Mouse (Mus musculus): Measurements from ENCODE around the gene B4galt3. TPM values are rescaled to one million over a fixed set of nuclear protein-coding genes. Genes with fewer than 3 reads are reported as not detected.
"Not testable (repeated sequence)": the region's sequence is repeated elsewhere in the genome, so short reads cannot be mapped to it uniquely, and the experiment has no call there.

B4galt3 gene
- polyA plus RNA-seq, 1 experiment from 2014 or later, result 82.1 TPM

- ATAC-seq (ENCODE audit: insufficient number of reproducible peaks, insufficient read depth, low FRiP score, low TSS enrichment, low read depth), result peak; percentile 86
- peaks cover 18% of the 10 kb centered on the region for H3K4me1 ChIP-seq (replicated peaks)
- peak within 1 kb of the TSS; percentile 71 for H3K4me2 ChIP-seq
- WGBS, result under 1% methylated on average over 49 of the region's 49 CpGs
- no peaks in the 10 kb centered on the region for H3K9me3 ChIP-seq
- H3K27ac ChIP-seq, result peak within 1 kb of the TSS; percentile 94
- no peaks in the 10 kb centered on the region for H3K27me3 ChIP-seq
- peak within 1 kb of the TSS; percentile 92 for H3K9ac ChIP-seq (replicated peaks)
- peaks cover 60% of the 10 kb centered on the region for H3K36me3 ChIP-seq
- peak within 1 kb of the TSS; percentile 82 for H3K4me3 ChIP-seq (replicated peaks)
Observed at GRCm38 (mm10) chr1:171287136-171288081, 17.3 kb downstream of the B4galt3 start, which contains the start of gene Usp21. Gene Usp21 (minus strand): TSS chr1:171287991.

DNA sequence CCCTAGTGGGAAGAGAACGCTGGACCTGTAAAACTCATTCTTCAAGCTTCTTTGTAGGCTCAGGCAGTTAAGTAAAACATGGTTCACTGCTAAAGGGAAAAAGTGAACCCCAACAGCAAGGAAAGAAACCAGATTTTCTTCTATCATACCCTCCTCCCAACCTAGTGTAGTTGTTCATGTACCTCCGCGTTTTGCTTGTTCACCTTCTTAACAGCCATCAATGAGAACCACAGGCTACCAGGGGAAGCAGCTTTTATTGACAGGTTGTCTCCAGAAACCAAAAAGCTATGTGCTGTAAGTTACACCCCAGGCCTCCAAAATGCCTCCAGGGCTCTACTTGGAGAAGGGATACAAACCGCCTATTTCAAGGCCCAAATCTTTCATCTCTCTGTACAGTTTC lies 18.2 kb downstream of the B4galt3 start:
- Histone ChIP-seq H3K9me3 (no peaks in the 10 kb centered on the region), H3K27ac (peak overlapping the region; percentile 94), H3K4me1 (replicated peaks) (peaks cover 20% of the 10 kb centered on the region), H3K36me3 (peaks cover 54% of the 10 kb centered on the region), H3K27me3 (no peaks in the 10 kb centered on the region), H3K4me2 (peak overlapping the region; percentile 71; the same call in 1 of the 2 replicates), H3K9ac (replicated peaks) (0 out of 2 replicates have a peak overlapping the region, but pooled peaks have one; percentile 92), H3K4me3 (replicated peaks) (peak overlapping the region; percentile 82)
- ATAC-seq (ENCODE audit: insufficient number of reproducible peaks, insufficient read depth, low FRiP score, low TSS enrichment, low read depth), result no peak
- WGBS, result 59% methylated on average over 4 of the region's 4 CpGs

DNA sequence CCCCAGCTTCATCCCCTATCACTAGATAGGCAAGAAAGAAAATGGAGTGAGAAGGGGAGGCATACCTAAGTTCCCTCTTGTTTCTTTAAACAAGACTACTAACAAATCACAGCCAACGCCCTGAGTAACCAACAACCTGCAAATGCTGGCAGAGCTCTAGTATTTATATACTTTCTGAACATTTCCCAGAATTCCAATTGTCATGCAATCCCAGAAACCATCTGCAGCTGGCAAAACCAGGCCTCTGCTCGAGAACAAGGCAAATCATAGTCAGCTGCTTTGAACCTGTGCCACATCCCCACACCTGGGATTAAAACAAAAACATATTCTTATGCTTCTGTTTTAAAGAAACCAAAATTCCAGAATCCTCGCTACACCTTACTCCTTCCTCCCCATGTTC lies 23.2 kb downstream of the B4galt3 start:
- H3K27ac ChIP-seq, result no peak overlapping the region
- no peaks in the 10 kb centered on the region for H3K9me3 ChIP-seq
- peaks cover 17% of the 10 kb centered on the region for H3K27me3 ChIP-seq
- H3K4me1 ChIP-seq (replicated peaks), result peaks cover 11% of the 10 kb centered on the region
- H3K9ac ChIP-seq (replicated peaks), result no peak overlapping the region
- peak overlapping the region; percentile 65 for H3K4me2 ChIP-seq
- peak overlapping the region; percentile 66 for H3K4me3 ChIP-seq (replicated peaks)
- WGBS, result 80% methylated on average over 3 of the region's 3 CpGs
- ATAC-seq (ENCODE audit: insufficient number of reproducible peaks, insufficient read depth, low FRiP score, low TSS enrichment, low read depth), result no peak
- H3K36me3 ChIP-seq, result peaks cover 20% of the 10 kb centered on the region

DNA sequence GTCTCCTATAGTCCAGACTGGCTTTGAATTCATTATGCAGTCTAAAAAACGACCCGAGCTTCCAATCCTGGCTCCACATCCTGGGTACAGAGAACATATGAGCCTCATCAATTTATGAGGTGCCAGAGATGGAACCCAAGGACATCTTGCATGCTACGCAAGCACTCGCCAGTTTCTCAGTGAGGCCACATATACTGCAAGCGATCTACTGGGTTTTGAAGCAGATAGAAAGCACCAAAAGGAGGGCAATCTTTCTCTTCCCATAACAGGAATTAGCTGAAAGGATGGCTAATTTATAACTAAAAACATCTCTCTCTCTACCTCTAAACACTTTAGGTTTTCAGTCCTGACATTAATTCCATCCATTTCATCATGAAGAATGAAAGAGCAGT lies 23.8 kb downstream of the B4galt3 start:
- no peaks in the 10 kb centered on the region for H3K9me3 ChIP-seq
- no peak for ATAC-seq (ENCODE audit: insufficient number of reproducible peaks, insufficient read depth, low FRiP score, low TSS enrichment, low read depth)
- peak overlapping the region; percentile 96 for H3K27ac ChIP-seq
- WGBS, result 32% methylated on average over 5 of the region's 5 CpGs
- peak overlapping the region; percentile 66 for H3K4me3 ChIP-seq (replicated peaks)
- H3K9ac ChIP-seq (replicated peaks), result peak overlapping the region; percentile 82
- H3K36me3 ChIP-seq, result peaks cover 14% of the 10 kb centered on the region
- peak overlapping the region; percentile 65 for H3K4me2 ChIP-seq
- peaks cover 17% of the 10 kb centered on the region for H3K27me3 ChIP-seq
- peaks cover 9% of the 10 kb centered on the region for H3K4me1 ChIP-seq (replicated peaks)

GRCm38 (mm10) chr1:171294298-171295062 lies 24.4 kb downstream of the B4galt3 start, which contains the start of gene Ufc1:
Gene Ufc1 (minus strand): TSS chr1:171295024.
- Histone ChIP-seq H3K4me2 (peak within 1 kb of the TSS; percentile 65), H3K36me3 (peaks cover 8% of the 10 kb centered on the region), H3K27ac (peak within 1 kb of the TSS; percentile 96), H3K9me3 (no peaks in the 10 kb centered on the region), H3K27me3 (peaks cover 17% of the 10 kb centered on the region), H3K9ac (replicated peaks) (peak within 1 kb of the TSS; percentile 82), H3K4me1 (replicated peaks) (peaks cover 9% of the 10 kb centered on the region), H3K4me3 (replicated peaks) (peak within 1 kb of the TSS; percentile 66)
- WGBS, result under 1% methylated on average over 42 of the region's 42 CpGs
- ATAC-seq (ENCODE audit: insufficient number of reproducible peaks, insufficient read depth, low FRiP score, low TSS enrichment, low read depth), result peak; percentile 61

DNA sequence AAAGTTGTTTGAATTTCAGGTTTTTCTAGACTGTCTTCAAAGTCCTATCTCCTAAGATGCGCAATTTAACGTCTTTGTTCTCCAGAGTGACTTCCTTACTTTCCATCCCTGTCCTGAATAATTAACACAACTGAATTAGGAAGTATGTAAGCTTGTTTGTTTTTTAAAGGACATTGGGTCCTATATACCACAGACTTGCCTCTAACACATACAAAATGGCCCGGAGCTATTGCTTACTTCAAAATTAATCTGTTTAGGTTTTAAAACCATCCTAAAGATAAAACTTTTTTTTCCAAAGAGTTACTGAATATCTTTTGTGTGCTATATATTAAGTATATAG lies 24.9 kb downstream of the B4galt3 start:
- peak overlapping the region; percentile 96 for H3K27ac ChIP-seq
- WGBS, result 19% methylated on average over 3 of the region's 3 CpGs
- peak overlapping the region; percentile 82; the same call in 1 of the 2 replicates for H3K9ac ChIP-seq (replicated peaks)
- peaks cover 17% of the 10 kb centered on the region for H3K27me3 ChIP-seq
- H3K4me1 ChIP-seq (replicated peaks), result peaks cover 9% of the 10 kb centered on the region
- peak overlapping the region; percentile 66 for H3K4me3 ChIP-seq (replicated peaks)
- H3K36me3 ChIP-seq, result peaks cover 3% of the 10 kb centered on the region
- peak; percentile 1; the same call in 1 of the 2 replicates for ATAC-seq (ENCODE audit: insufficient number of reproducible peaks, insufficient read depth, low FRiP score, low TSS enrichment, low read depth)
- peak overlapping the region; percentile 65 for H3K4me2 ChIP-seq
- no peaks in the 10 kb centered on the region for H3K9me3 ChIP-seq

GRCm38 (mm10) chr1:171298226-171298625 lies 28.1 kb downstream of the B4galt3 start:
- Histone ChIP-seq H3K9ac (replicated peaks) (no peak overlapping the region), H3K27ac (no peak overlapping the region), H3K4me2 (no peak overlapping the region), H3K4me1 (replicated peaks) (peaks cover 8% of the 10 kb centered on the region), H3K9me3 (no peaks in the 10 kb centered on the region), H3K36me3 (no peaks in the 10 kb centered on the region), H3K27me3 (peaks cover 17% of the 10 kb centered on the region), H3K4me3 (replicated peaks) (no peak overlapping the region)
- 60% methylated on average over 3 of the region's 3 CpGs for WGBS
- no peak for ATAC-seq (ENCODE audit: insufficient number of reproducible peaks, insufficient read depth, low FRiP score, low TSS enrichment, low read depth)

DNA sequence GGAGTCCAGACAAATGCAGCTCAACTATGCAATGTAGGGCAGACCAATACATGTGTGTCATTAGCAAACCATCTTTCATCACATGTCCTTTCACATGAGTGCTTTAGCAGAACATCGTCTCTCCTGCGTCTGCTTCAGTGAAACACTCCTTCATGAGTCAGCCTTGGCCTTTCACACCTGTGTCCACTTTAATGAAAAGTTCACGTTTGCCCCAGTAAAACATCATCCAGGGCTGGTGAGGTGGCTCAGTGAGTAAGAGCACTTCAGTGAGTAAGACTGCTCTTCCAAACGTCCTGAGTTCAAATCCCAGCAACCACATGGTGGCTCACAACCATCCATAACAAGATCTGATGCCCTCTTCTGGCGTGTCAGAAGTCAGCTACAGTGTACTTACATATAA lies 36.0 kb downstream of the B4galt3 start:
- ATAC-seq (ENCODE audit: insufficient number of reproducible peaks, insufficient read depth, low FRiP score, low TSS enrichment, low read depth); H3K4me1 ChIP-seq (replicated peaks); H3K27ac ChIP-seq; H3K9ac ChIP-seq (replicated peaks); H3K4me2 ChIP-seq; H3K9me3 ChIP-seq; H3K4me3 ChIP-seq (replicated peaks); H3K36me3 ChIP-seq; H3K27me3 ChIP-seq: not testable (repeated sequence)
- whole genome bisulfite sequencing, result 72% methylated on average over 5 of the region's 5 CpGs

- no peaks in the 10 kb centered on the region for H3K9me3 ChIP-seq
- H3K9ac ChIP-seq (replicated peaks), result no peak overlapping the region
- no peak overlapping the region for H3K4me2 ChIP-seq
- H3K27ac ChIP-seq, result no peak overlapping the region
- no peak for ATAC-seq (ENCODE audit: insufficient number of reproducible peaks, insufficient read depth, low FRiP score, low TSS enrichment, low read depth)
- no peaks in the 10 kb centered on the region for H3K36me3 ChIP-seq
- H3K4me1 ChIP-seq (replicated peaks), result no peaks in the 10 kb centered on the region
- H3K4me3 ChIP-seq (replicated peaks), result no peak overlapping the region
- 70% methylated on average over 2 of the region's 2 CpGs for WGBS
- no peaks in the 10 kb centered on the region for H3K27me3 ChIP-seq
Observed at GRCm38 (mm10) chr1:171309321-171309720, 39.2 kb downstream of the B4galt3 start.

DNA sequence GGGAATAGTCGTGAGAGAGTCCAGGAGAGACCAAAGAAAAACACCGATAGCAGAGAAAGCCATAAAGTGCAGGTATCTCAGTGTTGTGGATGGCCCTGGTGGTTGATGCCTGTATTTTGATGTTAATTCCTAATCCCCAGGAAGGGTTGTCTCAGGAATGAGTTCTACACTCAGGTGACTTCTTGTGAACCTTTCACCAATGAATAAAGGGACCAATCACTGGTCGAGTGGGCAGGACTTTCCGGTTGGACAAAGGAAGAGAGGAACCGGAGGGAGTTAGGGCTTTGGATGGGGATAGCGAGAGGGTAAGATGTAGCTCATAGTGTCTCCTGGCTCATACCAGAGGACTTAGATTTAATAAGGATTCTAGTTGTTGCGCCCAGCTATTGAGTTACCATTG lies 49.6 kb downstream of the B4galt3 start:
- no peaks in the 10 kb centered on the region for H3K4me1 ChIP-seq (replicated peaks)
- H3K4me3 ChIP-seq (replicated peaks), result no peak overlapping the region
- no peaks in the 10 kb centered on the region; the same call in 1 of the 2 replicates for H3K36me3 ChIP-seq
- no peak for ATAC-seq (ENCODE audit: insufficient number of reproducible peaks, insufficient read depth, low FRiP score, low TSS enrichment, low read depth)
- H3K9ac ChIP-seq (replicated peaks), result no peak overlapping the region
- H3K4me2 ChIP-seq, result peak overlapping the region; percentile 9
- no peaks in the 10 kb centered on the region for H3K27me3 ChIP-seq
- WGBS, result 22% methylated on average over 7 of the region's 7 CpGs
- H3K9me3 ChIP-seq, result 0 out of 2 replicates have a peak, but pooled peaks cover 6% of the 10 kb centered on the region
- H3K27ac ChIP-seq, result no peak overlapping the region

GRCm38 (mm10) chr1:171320151-171320550 lies 50.0 kb downstream of the B4galt3 start:
- Histone ChIP-seq H3K4me1 (replicated peaks) (no peaks in the 10 kb centered on the region), H3K27me3 (no peaks in the 10 kb centered on the region), H3K4me3 (replicated peaks) (no peak overlapping the region), H3K36me3 (no peaks in the 10 kb centered on the region; the same call in 1 of the 2 replicates), H3K27ac (no peak overlapping the region), H3K4me2 (peak overlapping the region; percentile 9; the same call in 1 of the 2 replicates), H3K9me3 (0 out of 2 replicates have a peak, but pooled peaks cover 6% of the 10 kb centered on the region), H3K9ac (replicated peaks) (no peak overlapping the region)
- 15% methylated on average over 5 of the region's 5 CpGs for WGBS
- no peak for ATAC-seq (ENCODE audit: insufficient number of reproducible peaks, insufficient read depth, low FRiP score, low TSS enrichment, low read depth)

Data from limb, embryonic 12.5 days (tissue).